Mouse (Mus musculus): ENCODE data around the gene Iah1. TPM values are rescaled to one million over a fixed set of nuclear protein-coding genes. Genes with fewer than 3 reads are reported as not detected.

Gene Iah1
- polyA plus RNA-seq, 1 experiment from 2014 or later: 44.8 TPM

- Histone ChIP-seq H3K36me3 (peaks cover 96% of the 10 kb centered on the region), H3K27ac (replicated peaks) (no peak overlapping the region), H3K27me3 (ENCODE audit: low read depth, poor library complexity, severe bottlenecking) (no peaks in the 10 kb centered on the region), H3K4me1 (no peaks in the 10 kb centered on the region), H3K9me3 (replicated peaks) (no peaks in the 10 kb centered on the region), H3K4me3 (no peak overlapping the region)
- 91% methylated on average over 5 of the region's 5 CpGs for WGBS
- no peak for DNase-seq (ENCODE audit: low spot score)
Measured at GRCm38 (mm10) chr12:21324101-21324500, 7.9 kb downstream of the Iah1 start.

DNA sequence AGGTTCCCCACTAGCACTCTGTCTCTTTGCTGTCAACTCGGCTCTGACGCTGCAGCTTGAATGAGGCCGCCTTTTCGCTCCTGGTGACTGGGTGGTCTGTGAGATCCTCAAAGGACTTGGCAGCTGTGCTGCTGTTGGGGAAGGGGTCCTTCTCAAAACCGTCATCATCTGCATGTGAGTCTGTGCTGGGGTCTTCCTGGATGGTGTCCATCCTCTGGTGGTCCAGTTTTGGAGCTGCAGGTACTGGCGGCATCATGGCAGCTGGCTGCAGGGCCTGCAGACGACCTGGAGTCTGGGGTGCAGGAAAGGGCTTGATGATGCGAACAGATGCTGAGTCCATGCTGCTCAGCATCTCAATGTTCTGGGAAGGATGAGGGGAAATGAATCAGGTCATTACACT, 9.1 kb downstream of the Iah1 start:
- Histone ChIP-seq H3K9me3 (replicated peaks) (no peaks in the 10 kb centered on the region), H3K27me3 (ENCODE audit: low read depth, poor library complexity, severe bottlenecking) (no peaks in the 10 kb centered on the region), H3K4me1 (no peaks in the 10 kb centered on the region), H3K36me3 (peaks cover 96% of the 10 kb centered on the region), H3K4me3 (no peak overlapping the region), H3K27ac (replicated peaks) (no peak overlapping the region)
- DNase-seq (ENCODE audit: low spot score): no peak
- 93% methylated on average over 8 of the region's 8 CpGs for WGBS

GRCm38 (mm10) chr12:21326325-21326724, 10.1 kb downstream of the Iah1 start:
- no peak overlapping the region for H3K27ac ChIP-seq (replicated peaks)
- no peaks in the 10 kb centered on the region for H3K9me3 ChIP-seq (replicated peaks)
- 98% methylated on average over 3 of the region's 3 CpGs for WGBS
- DNase-seq (ENCODE audit: low spot score): no peak
- H3K27me3 ChIP-seq (ENCODE audit: low read depth, poor library complexity, severe bottlenecking): no peaks in the 10 kb centered on the region
- peaks cover 96% of the 10 kb centered on the region for H3K36me3 ChIP-seq
- no peak overlapping the region for H3K4me3 ChIP-seq
- H3K4me1 ChIP-seq: no peaks in the 10 kb centered on the region

- Histone ChIP-seq H3K27me3 (ENCODE audit: low read depth, poor library complexity, severe bottlenecking) (no peaks in the 10 kb centered on the region), H3K36me3 (peaks cover 98% of the 10 kb centered on the region), H3K4me3 (no peak overlapping the region), H3K27ac (replicated peaks) (no peak overlapping the region), H3K9me3 (replicated peaks) (no peaks in the 10 kb centered on the region), H3K4me1 (no peaks in the 10 kb centered on the region)
- DNase-seq (ENCODE audit: low spot score): no peak
- 93% methylated on average over 9 of the region's 9 CpGs for WGBS
Measured at GRCm38 (mm10) chr12:21329661-21330400, 13.6 kb downstream of the Iah1 start.

DNA sequence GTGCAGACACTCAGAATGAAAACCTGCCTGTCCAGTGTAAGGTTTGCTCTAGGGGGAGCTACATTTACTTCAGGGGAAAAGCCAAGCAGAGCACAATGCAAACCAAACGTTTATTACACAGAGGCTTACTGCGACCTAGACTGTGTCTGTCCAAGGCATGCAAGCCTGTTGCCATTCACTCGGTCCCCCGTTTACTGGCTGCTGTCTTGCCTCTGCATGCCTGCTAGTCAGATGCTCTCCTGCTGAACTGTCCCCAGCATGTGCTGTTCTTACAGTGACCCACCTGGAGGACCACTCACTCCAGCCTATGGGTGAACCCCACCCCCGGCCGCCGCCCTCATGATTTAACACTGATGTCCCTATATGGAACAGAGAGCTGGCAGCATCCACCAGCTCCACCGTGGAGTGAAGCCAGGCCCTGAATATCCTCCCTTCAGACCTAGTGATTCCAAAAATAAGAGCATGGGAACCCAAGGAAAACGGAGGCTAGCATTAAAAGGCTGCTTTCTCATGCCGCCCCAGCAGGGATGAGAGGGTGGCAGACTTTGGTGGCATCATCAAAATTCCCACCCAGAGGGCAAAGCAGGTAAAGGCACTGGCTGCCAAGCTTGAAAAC, 14.9 kb downstream of the Iah1 start:
- WGBS: 91% methylated on average over 10 of the region's 10 CpGs
- DNase-seq (ENCODE audit: low spot score): no peak
- no peak overlapping the region for H3K4me3 ChIP-seq
- no peak overlapping the region for H3K27ac ChIP-seq (replicated peaks)
- H3K36me3 ChIP-seq: peaks cover 98% of the 10 kb centered on the region
- no peaks in the 10 kb centered on the region for H3K27me3 ChIP-seq (ENCODE audit: low read depth, poor library complexity, severe bottlenecking)
- H3K4me1 ChIP-seq: no peaks in the 10 kb centered on the region
- no peaks in the 10 kb centered on the region for H3K9me3 ChIP-seq (replicated peaks)

- Histone ChIP-seq H3K4me1 (no peaks in the 10 kb centered on the region), H3K27me3 (ENCODE audit: low read depth, poor library complexity, severe bottlenecking) (no peaks in the 10 kb centered on the region), H3K36me3 (peaks cover 98% of the 10 kb centered on the region), H3K9me3 (replicated peaks) (no peaks in the 10 kb centered on the region), H3K4me3 (no peak overlapping the region), H3K27ac (replicated peaks) (no peak overlapping the region)
- WGBS: 88% methylated on average over 6 of the region's 6 CpGs
- DNase-seq (ENCODE audit: low spot score): no peak
Measured at GRCm38 (mm10) chr12:21331711-21332110, 15.5 kb downstream of the Iah1 start.

DNA sequence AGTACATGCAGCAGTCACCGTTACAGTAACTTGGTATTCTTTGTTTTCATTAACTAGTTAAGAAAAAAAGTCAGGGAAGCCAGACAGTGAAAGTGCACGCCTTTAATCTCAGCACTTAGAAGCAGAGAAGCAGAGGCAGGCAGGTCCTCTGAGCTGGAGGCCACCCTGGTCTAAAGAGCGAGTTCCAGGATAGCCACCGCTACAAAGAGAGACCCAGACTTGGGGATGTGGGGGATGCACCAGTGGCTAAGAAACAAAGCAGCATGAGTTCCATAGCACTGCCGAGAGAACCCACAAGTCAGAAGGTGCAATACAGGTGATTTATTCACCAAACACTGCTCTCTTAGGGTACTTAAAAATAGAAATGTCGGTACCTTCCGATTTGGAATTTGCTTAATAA, 16.8 kb downstream of the Iah1 start:
- H3K4me3 ChIP-seq: no peak overlapping the region
- H3K36me3 ChIP-seq: peaks cover 91% of the 10 kb centered on the region
- no peak overlapping the region for H3K27ac ChIP-seq (replicated peaks)
- no peaks in the 10 kb centered on the region for H3K9me3 ChIP-seq (replicated peaks)
- DNase-seq (ENCODE audit: low spot score): no peak
- H3K27me3 ChIP-seq (ENCODE audit: low read depth, poor library complexity, severe bottlenecking): no peaks in the 10 kb centered on the region
- H3K4me1 ChIP-seq: no peaks in the 10 kb centered on the region
- WGBS: 90% methylated on average over 7 of the region's 7 CpGs

DNA sequence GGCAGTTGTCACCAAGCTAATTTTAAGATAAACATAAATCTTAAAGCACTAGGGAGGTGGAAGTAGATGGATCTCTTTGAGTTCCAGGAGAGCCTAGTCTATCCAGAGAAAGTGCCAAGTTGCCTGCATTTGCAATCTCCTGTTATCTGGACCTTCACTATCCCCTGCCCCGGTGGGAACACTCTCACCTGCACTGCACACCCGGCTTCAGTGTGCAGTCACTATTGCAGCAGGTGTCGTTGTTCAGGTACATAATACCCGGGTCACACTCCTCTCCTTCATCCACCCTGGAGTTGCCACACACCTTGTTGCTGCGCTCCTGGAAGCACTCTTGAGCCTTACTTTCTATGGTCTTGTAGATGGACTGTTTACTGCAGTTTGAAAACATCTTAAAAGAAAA, 17.6 kb downstream of the Iah1 start:
- no peaks in the 10 kb centered on the region for H3K27me3 ChIP-seq (ENCODE audit: low read depth, poor library complexity, severe bottlenecking)
- H3K4me3 ChIP-seq: no peak overlapping the region
- WGBS: 92% methylated on average over 5 of the region's 5 CpGs
- DNase-seq (ENCODE audit: low spot score): no peak
- no peaks in the 10 kb centered on the region for H3K4me1 ChIP-seq
- H3K36me3 ChIP-seq: peaks cover 89% of the 10 kb centered on the region
- H3K9me3 ChIP-seq (replicated peaks): no peaks in the 10 kb centered on the region
- no peak overlapping the region for H3K27ac ChIP-seq (replicated peaks)

GRCm38 (mm10) chr12:21335869-21336268, 19.7 kb downstream of the Iah1 start:
- H3K36me3 ChIP-seq: peaks cover 89% of the 10 kb centered on the region

GRCm38 (mm10) chr12:21337171-21337570, 21.0 kb downstream of the Iah1 start:
- Histone ChIP-seq H3K27ac (replicated peaks) (no peak overlapping the region), H3K4me1 (no peaks in the 10 kb centered on the region), H3K27me3 (ENCODE audit: low read depth, poor library complexity, severe bottlenecking) (no peaks in the 10 kb centered on the region), H3K4me3 (no peak overlapping the region), H3K36me3 (peaks cover 88% of the 10 kb centered on the region), H3K9me3 (replicated peaks) (no peaks in the 10 kb centered on the region)
- 98% methylated on average over 5 of the region's 5 CpGs for WGBS
- DNase-seq (ENCODE audit: low spot score): no peak

More at GRCm38 (mm10) chr12:21335869-21336268, 19.7 kb downstream of the Iah1 start:
- Histone ChIP-seq H3K27ac (replicated peaks) (no peak overlapping the region), H3K4me3 (no peak overlapping the region), H3K27me3 (ENCODE audit: low read depth, poor library complexity, severe bottlenecking) (no peaks in the 10 kb centered on the region), H3K4me1 (no peaks in the 10 kb centered on the region), H3K9me3 (replicated peaks) (no peaks in the 10 kb centered on the region)
- WGBS: 92% methylated on average over 7 of the region's 7 CpGs
- no peak for DNase-seq (ENCODE audit: low spot score)

GRCm38 (mm10) chr12:21340674-21341073, 24.5 kb downstream of the Iah1 start:
- Histone ChIP-seq H3K27me3 (ENCODE audit: low read depth, poor library complexity, severe bottlenecking) (no peaks in the 10 kb centered on the region), H3K4me3 (no peak overlapping the region), H3K9me3 (replicated peaks) (no peaks in the 10 kb centered on the region), H3K36me3 (peaks cover 84% of the 10 kb centered on the region), H3K4me1 (no peaks in the 10 kb centered on the region), H3K27ac (replicated peaks) (no peak overlapping the region)
- 96% methylated on average over 5 of the region's 5 CpGs for WGBS
- DNase-seq (ENCODE audit: low spot score): no peak

- no peak overlapping the region for H3K27ac ChIP-seq (replicated peaks)
- no peaks in the 10 kb centered on the region for H3K27me3 ChIP-seq (ENCODE audit: low read depth, poor library complexity, severe bottlenecking)
- DNase-seq (ENCODE audit: low spot score): no peak
- peaks cover 10% of the 10 kb centered on the region for H3K4me1 ChIP-seq
- peaks cover 79% of the 10 kb centered on the region for H3K36me3 ChIP-seq
- H3K4me3 ChIP-seq: no peak overlapping the region
- H3K9me3 ChIP-seq (replicated peaks): peaks cover 10% of the 10 kb centered on the region
- 93% methylated on average over 7 of the region's 7 CpGs for WGBS
Measured at GRCm38 (mm10) chr12:21346972-21347371, 30.8 kb downstream of the Iah1 start.

DNA sequence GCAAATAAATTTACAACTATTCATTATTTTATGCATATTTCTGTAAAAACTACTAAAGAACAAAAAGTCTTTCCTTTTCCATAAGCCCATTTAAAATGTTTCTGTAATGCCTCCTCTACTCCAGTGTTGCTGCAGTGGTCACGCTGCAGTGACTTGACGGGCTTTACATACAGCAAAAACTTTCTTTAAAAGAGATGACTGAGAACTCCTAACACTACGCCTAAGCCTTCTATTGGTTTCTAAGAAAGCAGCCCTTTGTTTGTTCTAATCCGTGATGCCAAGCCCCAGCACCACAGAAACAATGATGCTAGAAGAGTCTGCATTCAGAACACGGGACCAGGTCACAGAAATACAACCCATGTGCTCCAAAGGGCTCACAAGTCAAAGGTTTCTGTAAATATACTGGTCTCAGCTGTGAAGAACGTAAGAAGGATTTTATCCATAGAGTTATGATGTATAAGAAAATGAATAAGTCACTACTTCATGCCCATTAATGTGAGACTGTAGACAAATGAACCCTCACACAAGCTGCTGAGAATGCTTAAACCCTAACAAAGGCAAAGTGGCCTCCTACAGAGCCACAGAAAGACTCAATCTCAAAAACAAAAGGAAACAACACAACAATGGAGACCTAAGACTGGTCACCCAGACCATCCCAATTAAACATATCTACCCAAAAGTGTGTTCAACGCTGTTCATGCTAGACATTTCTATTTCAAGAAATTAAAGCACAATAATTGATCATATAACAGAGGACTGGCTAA, 34.1 kb downstream of the Iah1 start:
- peaks cover 84% of the 10 kb centered on the region for H3K36me3 ChIP-seq
- peak; percentile 21 for DNase-seq (ENCODE audit: low spot score)
- peaks cover 17% of the 10 kb centered on the region for H3K9me3 ChIP-seq (replicated peaks)
- H3K27me3 ChIP-seq (ENCODE audit: low read depth, poor library complexity, severe bottlenecking): no peaks in the 10 kb centered on the region
- H3K27ac ChIP-seq (replicated peaks): peak overlapping the region; percentile 69
- no peak overlapping the region for H3K4me3 ChIP-seq
- WGBS: 23% methylated on average over 7 of the region's 7 CpGs
- H3K4me1 ChIP-seq: peaks cover 10% of the 10 kb centered on the region
